Mouse (Mus musculus) lung, postnatal 10 days (tissue): ENCODE measurements around the gene Abcd3.

Experiments used
- DNase-seq: peaks from one replicate; pipeline ENCODE4 v3.0.0; 2021

Gene Abcd3

GRCm38 (mm10) chr3:121814877-121815548, at the start of gene Abcd3:
TSS of gene Abcd3 (minus strand) at chr3:121815302.
- DNase-seq, result peak; percentile 93

- no peak for DNase-seq
Measured at GRCm38 (mm10) chr3:121859142-121859541, 44.0 kb upstream of the Abcd3 start.

GRCm38 (mm10) chr3:121856131-121856530, 41.0 kb upstream of the Abcd3 start:
- DNase-seq, result no peak

- peak; percentile 13 for DNase-seq
Measured at GRCm38 (mm10) chr3:121853781-121854520, 38.8 kb upstream of the Abcd3 start.

- DNase-seq, result peak; percentile 65
Measured at GRCm38 (mm10) chr3:121852074-121852826, 37.1 kb upstream of the Abcd3 start.

- DNase-seq, result peak; percentile 48
Measured at GRCm38 (mm10) chr3:121851006-121851405, 35.9 kb upstream of the Abcd3 start.

- DNase-seq, result peak; percentile 57
Measured at GRCm38 (mm10) chr3:121850381-121850780, 35.3 kb upstream of the Abcd3 start.

GRCm38 (mm10) chr3:121847296-121847695, 32.2 kb upstream of the Abcd3 start:
- no peak for DNase-seq

GRCm38 (mm10) chr3:121844658-121845057, 29.6 kb upstream of the Abcd3 start:
- no peak for DNase-seq

GRCm38 (mm10) chr3:121844013-121844412, 28.9 kb upstream of the Abcd3 start:
- DNase-seq, result no peak

GRCm38 (mm10) chr3:121843254-121843653, 28.2 kb upstream of the Abcd3 start:
- no peak for DNase-seq

- no peak for DNase-seq
Measured at GRCm38 (mm10) chr3:121842306-121842860, 27.3 kb upstream of the Abcd3 start.

GRCm38 (mm10) chr3:121841412-121842014, 26.4 kb upstream of the Abcd3 start:
- DNase-seq, result peak; percentile 38

- DNase-seq, result no peak
Measured at GRCm38 (mm10) chr3:121840351-121840750, 25.2 kb upstream of the Abcd3 start.

GRCm38 (mm10) chr3:121834732-121835131, 19.6 kb upstream of the Abcd3 start:
- DNase-seq, result no peak

GRCm38 (mm10) chr3:121834250-121834649, 19.1 kb upstream of the Abcd3 start:
- no peak for DNase-seq

- no peak for DNase-seq
Measured at GRCm38 (mm10) chr3:121825092-121825491, 10.0 kb upstream of the Abcd3 start.

GRCm38 (mm10) chr3:121824319-121824718, 9.2 kb upstream of the Abcd3 start:
- DNase-seq, result no peak

GRCm38 (mm10) chr3:121822643-121823042, 7.5 kb upstream of the Abcd3 start:
- DNase-seq, result no peak

- no peak for DNase-seq
Measured at GRCm38 (mm10) chr3:121821559-121822143, 6.5 kb upstream of the Abcd3 start.

- DNase-seq, result no peak
Measured at GRCm38 (mm10) chr3:121819693-121820200, 4.6 kb upstream of the Abcd3 start.

GRCm38 (mm10) chr3:121818736-121819396, 3.8 kb upstream of the Abcd3 start:
- DNase-seq, result peak; percentile 21
